Mouse (Mus musculus): ENCODE measurements around the gene Rbks.

- TF ChIP-seq CTCF (IDR thresholded peaks at IDR 0.05; ENCODE audit: borderline replicate concordance, control insufficient read depth, extremely low read depth, insufficient read depth, low read length, poor library complexity) (no peak), POLR2A (IDR thresholded peaks at IDR 0.05; ENCODE audit: control insufficient read depth, extremely low read depth, insufficient read depth, low read length, poor library complexity) (no peak)
Observed at GRCm38 (mm10) chr5:31741931-31742330, 44.5 kb upstream of the Rbks start.

Data from thymus, adult 2 months (tissue).